Mouse (Mus musculus) spleen, adult 2 months (tissue): Measurements from ENCODE around the gene Ssh2.

Source experiments
- CTCF ChIP-seq: fragments of 200-500 bp; IDR thresholded peaks from 2 replicates; pipeline ENCODE4 v1.5.1; 2011; ENCODE audit warnings: mild to moderate bottlenecking, inconsistent platforms; ENCODE audit not compliant: insufficient read depth, insufficient read length, insufficient replicate concordance; ENCODE audit errors: extremely low read depth
- POLR2A ChIP-seq: fragments of 200-500 bp; IDR thresholded peaks from 2 replicates; pipeline ENCODE4 v1.6.1; 2011; ENCODE audit warnings: low read depth, low read length, inconsistent platforms

DNA sequence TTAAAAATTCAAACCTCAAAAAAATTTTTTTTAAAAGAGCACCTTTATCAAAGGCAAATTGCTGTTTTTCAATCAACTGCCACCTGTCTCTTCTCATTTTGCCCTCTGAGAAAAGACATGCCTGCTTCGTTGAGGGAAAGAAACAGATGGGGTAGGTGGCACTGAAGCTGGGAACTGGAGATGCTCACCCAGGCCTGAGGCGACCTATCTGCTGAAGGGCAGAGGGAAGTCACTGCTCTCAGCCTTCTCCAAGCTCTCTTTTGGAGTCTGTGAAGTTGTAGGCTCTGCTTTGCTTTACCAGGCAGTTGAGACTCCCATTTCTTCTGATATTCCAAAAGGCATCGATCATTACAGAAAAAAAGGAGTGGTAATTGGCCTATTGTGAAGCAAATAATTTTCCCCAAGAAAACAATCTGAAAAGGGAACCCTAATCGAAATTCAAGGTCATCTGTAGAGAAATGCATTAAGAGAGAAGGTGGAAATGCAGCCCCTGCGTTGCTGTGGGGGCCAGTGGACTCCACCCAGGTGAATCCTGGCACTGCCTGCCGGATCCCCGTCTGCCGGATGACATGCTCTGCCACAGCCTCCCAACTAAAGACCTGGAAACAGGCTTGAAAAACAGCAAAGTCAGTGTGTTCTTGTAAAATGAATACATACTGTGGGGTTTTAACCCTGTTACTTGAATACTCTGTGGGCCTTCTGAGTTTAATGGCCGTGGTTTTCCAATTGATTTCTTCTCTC, 239.9 kb downstream of the Ssh2 start:
- TF ChIP-seq CTCF (no peak), POLR2A (no peak)
